Mouse (Mus musculus) hindbrain, embryonic 15.5 days (tissue): ENCODE data around the gene Gm13199. TPM values are rescaled to one million over a fixed set of nuclear protein-coding genes. Genes with fewer than 3 reads are reported as not detected.
A peak's percentile ranks its signal among the peaks of the same experiment; 100 is the strongest.

Source experiments
- ATAC-seq: fragments of 200-750 bp; cut with Nextera tagmentation; 2 replicates; pipeline ENCODE4 v1.8.0; 2017; ENCODE audit warnings: low read depth, moderate number of reproducible peaks, moderate TSS enrichment; ENCODE audit not compliant: low FRiP score
- H3K27ac ChIP-seq: fragments of 300-500 bp; sonication (generic); replicated peaks from 2 replicates; pipeline ENCODE4 v1.5.1; 2015; ENCODE audit warnings: mild to moderate bottlenecking, inconsistent platforms
- H3K27me3 ChIP-seq: fragments of 300-500 bp; sonication (generic); 2 replicates; pipeline ENCODE4 v1.6.1; 2015; ENCODE audit warnings: control low read depth, inconsistent platforms
- H3K36me3 ChIP-seq: fragments of 300-500 bp; sonication (generic); 2 replicates; pipeline ENCODE4 v1.6.1; 2015; ENCODE audit warnings: control low read depth, inconsistent platforms
- H3K4me1 ChIP-seq: fragments of 300-500 bp; sonication (generic); replicated peaks from 2 replicates; pipeline ENCODE4 v1.6.1; 2015; ENCODE audit warnings: control low read depth, inconsistent platforms
- H3K4me2 ChIP-seq: fragments of 300-500 bp; sonication (generic); 2 replicates; pipeline ENCODE4 v1.6.1; 2015; ENCODE audit warnings: moderate library complexity, mild to moderate bottlenecking, inconsistent platforms
- H3K4me3 ChIP-seq: fragments of 300-500 bp; sonication (generic); 2 replicates; pipeline ENCODE4 v1.5.1; 2015; ENCODE audit warnings: mild to moderate bottlenecking, inconsistent platforms
- H3K9ac ChIP-seq: fragments of 300-500 bp; sonication (generic); 2 replicates; pipeline ENCODE4 v1.6.1; 2015; ENCODE audit warnings: inconsistent platforms
- H3K9me3 ChIP-seq: fragments of 300-500 bp; sonication (generic); 2 replicates; pipeline ENCODE4 v1.6.1; 2016; ENCODE audit warnings: control low read depth, inconsistent platforms
- WGBS: fragments of 180-500 bp; shearing (Covaris S2); methylation state at CpG from one replicate; pipeline ENCODE4 v1.1.7; 2015; 5-methylcytosine and 5-hydroxymethylcytosine counted together
- polyA plus RNA-seq: library from polyadenylated mRNA; unstranded; fragments of >200 nt; fragmentation: Nextera tagmentation; extraction: Ambion mirVana; gene quantifications from 2 replicates; pipeline ENCODE4 v1.2.1, GENCODE M21; 2015

Gm13199 gene
- polyA plus RNA-seq, 1 experiment from 2014 or later, result 1.3 TPM

DNA sequence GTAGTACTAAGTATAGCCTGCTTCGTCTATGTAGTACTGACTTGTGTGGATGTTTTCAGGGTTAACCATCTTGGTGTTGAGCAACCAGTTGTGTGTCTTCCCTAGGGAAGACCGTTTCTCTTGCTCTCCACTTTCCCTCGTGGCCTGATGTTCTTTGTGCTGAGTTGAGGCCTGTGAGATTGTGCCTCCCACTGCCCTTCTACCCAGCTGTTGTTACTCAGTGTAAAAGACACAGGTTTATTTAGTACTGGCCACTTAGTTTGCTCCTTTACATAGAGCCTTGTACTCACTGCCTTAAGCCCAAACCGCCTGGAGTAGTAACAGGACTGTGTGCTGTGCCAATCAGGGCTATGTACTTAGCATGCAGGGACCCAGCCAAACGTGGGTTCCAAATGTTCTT lies 10.9 kb downstream of the Gm13199 start:
- Histone ChIP-seq H3K4me2 (no peak overlapping the region), H3K9me3 (no peaks in the 10 kb centered on the region), H3K36me3 (peaks cover 4% of the 10 kb centered on the region; the same call in 1 of the 2 replicates), H3K9ac (no peak overlapping the region), H3K4me3 (no peak overlapping the region), H3K4me1 (0 out of 2 replicates have a peak, but pooled peaks cover under 1% of the 10 kb centered on the region), H3K27ac (no peak overlapping the region), H3K27me3 (no peaks in the 10 kb centered on the region)
- 88% methylated on average over 5 of the region's 5 CpGs for WGBS
- ATAC-seq, result no peak

DNA sequence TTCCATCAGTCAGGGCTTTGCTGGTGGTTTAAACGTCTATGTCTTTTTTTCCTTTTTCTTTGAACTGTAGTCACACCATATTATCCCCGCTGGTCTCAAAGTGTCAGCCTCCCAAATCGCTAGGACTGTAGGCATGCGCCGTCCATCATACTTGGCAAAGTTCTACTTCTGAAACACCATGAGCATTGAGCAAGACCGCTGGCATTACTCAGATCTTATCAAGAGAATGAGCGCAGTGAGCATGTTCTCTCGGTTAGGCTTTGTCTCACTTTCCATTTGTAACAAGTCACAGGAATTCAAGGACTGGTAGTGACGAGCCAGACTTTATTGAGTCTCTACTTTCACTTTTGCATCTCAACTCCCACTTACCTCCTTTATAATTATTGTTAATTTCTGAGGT lies 11.6 kb downstream of the Gm13199 start:
- Histone ChIP-seq H3K27ac (no peak overlapping the region), H3K27me3 (no peaks in the 10 kb centered on the region), H3K36me3 (no peaks in the 10 kb centered on the region), H3K4me3 (no peak overlapping the region), H3K4me1 (peaks cover 8% of the 10 kb centered on the region), H3K4me2 (no peak overlapping the region), H3K9me3 (no peaks in the 10 kb centered on the region), H3K9ac (no peak overlapping the region)
- ATAC-seq, result no peak
- WGBS, result 93% methylated on average over 9 of the region's 9 CpGs

DNA sequence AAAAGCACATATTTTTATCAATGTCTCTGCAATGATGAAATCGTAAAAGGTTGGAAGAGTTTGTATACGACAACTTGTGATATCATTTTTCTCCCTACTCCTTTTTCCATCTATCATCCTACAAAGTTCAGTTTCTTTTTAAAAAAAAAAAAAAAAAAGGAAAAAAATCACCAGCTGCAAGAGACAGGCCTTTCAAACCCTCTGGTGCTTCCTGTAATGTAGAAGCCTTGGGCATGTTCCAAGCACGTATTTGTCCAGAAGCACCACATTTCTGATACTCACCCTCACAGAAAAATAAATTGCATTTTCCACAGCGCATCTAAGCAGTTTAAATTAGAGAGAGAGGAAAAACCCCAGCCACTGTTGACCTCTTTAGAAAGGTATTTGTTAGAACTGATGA lies 16.9 kb downstream of the Gm13199 start:
- no peaks in the 10 kb centered on the region for H3K27me3 ChIP-seq
- WGBS, result 37% methylated on average over 4 of the region's 4 CpGs

DNA sequence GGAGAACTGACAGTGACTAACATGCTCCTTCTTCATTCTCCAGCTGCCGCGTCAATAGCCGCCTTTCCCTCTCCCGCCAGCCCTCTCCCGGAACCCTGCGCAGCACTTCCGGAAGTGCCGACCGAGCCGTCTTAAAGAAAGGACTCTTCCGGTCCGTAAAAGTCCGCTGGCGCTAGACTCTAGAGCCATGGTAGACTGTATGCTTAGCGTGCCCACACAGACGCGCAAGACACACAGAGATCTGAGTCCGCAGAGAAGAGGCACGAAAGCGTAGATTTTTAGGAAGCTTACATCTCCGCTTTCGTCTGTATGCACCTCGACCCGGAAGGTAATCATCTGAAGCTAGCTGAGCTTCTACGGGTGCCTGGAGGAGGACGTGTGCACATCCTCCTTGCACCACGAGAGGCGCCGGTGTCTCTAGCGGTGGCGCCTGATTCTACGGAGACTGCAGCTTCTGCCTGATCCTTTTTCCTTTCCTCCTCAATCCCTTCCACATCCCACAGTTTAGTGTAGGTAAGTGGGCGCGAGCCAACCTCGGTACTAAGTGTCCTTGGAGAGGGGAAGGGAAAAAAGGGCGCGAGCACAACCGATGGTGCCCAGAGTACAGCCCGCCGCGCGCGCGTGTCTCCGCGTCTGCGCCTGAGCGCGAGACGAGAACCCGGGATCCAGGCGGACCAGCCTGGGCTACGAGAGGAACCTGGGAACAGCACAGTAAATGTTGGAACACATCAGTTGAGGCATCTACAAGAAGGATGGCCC lies 17.7 kb downstream of the Gm13199 start, which contains the start of the genes Nudt5 and Cdc123:
Nudt5 (plus strand) TSS at position 147 of the 759 bp plus-strand sequence.
Cdc123 (minus strand) TSS at position 292 of the 759 bp plus-strand sequence.
- peak within 1 kb of the TSS; percentile 73 for H3K4me3 ChIP-seq
- H3K4me1 ChIP-seq, result peaks cover 22% of the 10 kb centered on the region
- H3K9me3 ChIP-seq, result no peaks in the 10 kb centered on the region
- H3K4me2 ChIP-seq, result peak within 1 kb of the TSS; percentile 63
- no peaks in the 10 kb centered on the region for H3K27me3 ChIP-seq
- ATAC-seq, result peak; percentile 97
- H3K36me3 ChIP-seq, result peaks cover 18% of the 10 kb centered on the region
- peak within 1 kb of the TSS; percentile 72 for H3K9ac ChIP-seq
- peak within 1 kb of the TSS; percentile 94 for H3K27ac ChIP-seq
- under 1% methylated on average over 53 of the region's 53 CpGs for WGBS

More for the DNA sequence above, 16.9 kb downstream of the Gm13199 start:
- H3K9ac ChIP-seq, result peak overlapping the region; percentile 72
- peaks cover 22% of the 10 kb centered on the region for H3K4me1 ChIP-seq
- H3K4me2 ChIP-seq, result peak overlapping the region; percentile 53
- H3K27ac ChIP-seq, result no peak overlapping the region
- peak overlapping the region; percentile 73 for H3K4me3 ChIP-seq
- no peaks in the 10 kb centered on the region for H3K9me3 ChIP-seq
- ATAC-seq, result no peak
- peaks cover 10% of the 10 kb centered on the region for H3K36me3 ChIP-seq

DNA sequence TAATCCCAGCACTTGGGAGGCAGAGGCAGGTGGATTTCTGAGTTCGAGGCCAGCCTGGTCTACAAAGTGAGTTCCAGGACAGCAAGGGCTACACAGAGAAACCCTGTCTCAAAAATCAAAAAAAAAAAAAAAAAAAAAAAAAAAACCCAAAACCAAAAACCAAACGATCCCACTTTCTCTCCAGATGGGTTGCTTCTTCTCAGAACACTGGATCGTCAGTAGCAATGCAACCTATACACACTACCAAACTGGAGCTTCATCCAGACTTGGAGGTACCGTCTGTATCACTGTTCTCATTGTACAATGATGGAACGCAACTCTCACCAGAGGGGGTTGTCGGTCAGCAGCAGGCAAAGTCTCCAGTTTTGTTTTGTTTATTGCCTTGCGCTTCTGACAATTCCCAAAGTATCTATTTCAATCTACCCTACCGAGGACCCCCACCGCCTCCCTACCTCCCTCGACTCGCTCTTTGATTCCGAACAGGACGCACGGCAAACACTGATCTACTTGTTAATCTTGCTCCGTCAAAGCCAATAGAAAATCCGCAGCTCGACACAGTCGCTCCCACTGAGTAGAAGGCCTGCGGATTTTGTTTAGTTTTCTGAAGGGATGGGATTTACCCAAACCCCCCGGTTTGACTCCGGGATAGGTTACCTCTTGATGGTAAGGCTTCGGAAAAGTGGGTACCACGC lies 18.4 kb downstream of the Gm13199 start:
- H3K27ac ChIP-seq, result peak overlapping the region; percentile 94
- WGBS, result 5% methylated on average over 23 of the region's 23 CpGs

DNA sequence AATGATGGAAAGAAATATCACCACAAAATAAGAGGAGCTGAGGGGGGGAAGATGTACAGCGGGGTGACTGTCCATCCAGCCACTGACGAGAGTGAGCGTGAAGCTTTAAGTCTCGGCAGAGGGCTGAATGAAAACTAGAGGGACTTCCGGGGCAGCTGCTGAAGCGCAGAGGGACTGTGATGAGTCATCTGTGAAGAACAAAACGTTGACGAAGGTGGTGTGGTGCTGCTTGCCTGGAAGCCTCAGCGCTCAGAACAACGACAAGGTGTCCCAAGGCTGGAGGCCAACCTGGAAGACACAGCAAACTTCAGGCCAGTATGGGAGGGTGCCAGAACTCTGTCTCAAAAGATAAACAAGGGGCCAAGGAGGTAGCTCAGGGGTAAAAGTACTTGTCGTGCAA lies 21.9 kb downstream of the Gm13199 start:
- no peak for ATAC-seq
- WGBS, result 96% methylated on average over 11 of the region's 11 CpGs
- Histone ChIP-seq H3K4me3 (no peak overlapping the region), H3K27ac (no peak overlapping the region), H3K9me3 (no peaks in the 10 kb centered on the region), H3K4me1 (peaks cover 11% of the 10 kb centered on the region), H3K36me3 (peaks cover 52% of the 10 kb centered on the region), H3K27me3 (no peaks in the 10 kb centered on the region), H3K4me2 (no peak overlapping the region), H3K9ac (no peak overlapping the region)

More for the DNA sequence above, 18.4 kb downstream of the Gm13199 start:
- no peaks in the 10 kb centered on the region for H3K27me3 ChIP-seq
- H3K9me3 ChIP-seq, result no peaks in the 10 kb centered on the region
- ATAC-seq, result peak; percentile 55
- peaks cover 25% of the 10 kb centered on the region for H3K36me3 ChIP-seq
- H3K9ac ChIP-seq, result peak overlapping the region; percentile 72
- H3K4me2 ChIP-seq, result peak overlapping the region; percentile 63
- peak overlapping the region; percentile 73 for H3K4me3 ChIP-seq
- H3K4me1 ChIP-seq, result peaks cover 22% of the 10 kb centered on the region

DNA sequence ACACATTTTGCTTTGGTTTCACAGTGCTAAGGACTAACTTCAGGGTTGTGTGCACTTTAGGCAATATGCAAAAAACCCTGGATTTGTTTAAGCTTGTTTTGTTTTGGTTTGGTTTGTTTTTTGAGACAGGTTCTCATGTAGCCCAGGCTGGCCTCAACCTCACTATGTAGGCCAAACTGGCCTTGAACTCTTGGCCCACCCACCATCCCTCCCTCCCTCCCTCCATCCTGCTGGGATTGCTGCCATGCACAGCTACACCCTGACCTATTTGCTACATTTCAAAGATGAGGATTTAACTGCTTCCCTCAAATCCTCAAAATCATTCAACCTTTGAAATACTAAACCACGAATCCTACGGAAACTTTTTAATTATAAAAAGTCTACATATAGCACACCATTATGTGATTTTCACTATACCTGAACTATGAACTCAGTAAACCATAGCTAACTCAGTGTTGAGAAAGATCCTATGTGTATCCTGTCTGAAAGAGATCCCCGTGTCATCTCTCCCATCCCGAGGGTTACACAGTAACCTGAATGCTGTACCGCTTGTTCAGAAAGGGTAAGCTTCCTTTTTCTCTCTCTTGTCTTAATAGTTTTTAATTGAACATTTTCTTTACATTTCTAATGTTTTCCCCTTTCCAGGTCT lies 37.3 kb downstream of the Gm13199 start:
- peaks cover 26% of the 10 kb centered on the region for H3K36me3 ChIP-seq

DNA sequence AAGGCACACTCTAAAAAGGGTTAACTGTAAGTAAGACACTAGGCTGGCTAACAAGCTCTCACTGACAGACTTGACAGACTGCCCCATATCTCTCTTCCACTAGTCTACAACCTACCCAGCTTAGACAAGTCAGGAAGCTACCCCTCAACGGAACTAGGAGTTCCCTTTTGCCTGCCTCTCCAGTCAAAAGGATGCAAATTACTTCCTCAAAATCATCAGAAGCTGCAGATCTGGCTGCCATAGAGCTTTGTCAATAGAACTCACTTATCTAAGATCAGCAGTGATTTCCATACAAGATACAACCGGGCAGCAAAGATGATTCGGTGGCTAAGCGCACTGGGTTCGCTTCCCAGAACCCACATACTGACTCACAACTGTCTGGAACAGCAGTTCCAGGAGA lies 38.0 kb downstream of the Gm13199 start:
- WGBS, result 91% methylated on average over 5 of the region's 5 CpGs

More for the DNA sequence above, 37.3 kb downstream of the Gm13199 start:
- Histone ChIP-seq H3K9ac (no peak overlapping the region), H3K4me2 (no peak overlapping the region), H3K4me1 (no peaks in the 10 kb centered on the region), H3K27me3 (no peaks in the 10 kb centered on the region), H3K9me3 (no peaks in the 10 kb centered on the region), H3K27ac (no peak overlapping the region), H3K4me3 (no peak overlapping the region)
- ATAC-seq, result no peak
- WGBS, result 95% methylated on average over 5 of the region's 5 CpGs

DNA sequence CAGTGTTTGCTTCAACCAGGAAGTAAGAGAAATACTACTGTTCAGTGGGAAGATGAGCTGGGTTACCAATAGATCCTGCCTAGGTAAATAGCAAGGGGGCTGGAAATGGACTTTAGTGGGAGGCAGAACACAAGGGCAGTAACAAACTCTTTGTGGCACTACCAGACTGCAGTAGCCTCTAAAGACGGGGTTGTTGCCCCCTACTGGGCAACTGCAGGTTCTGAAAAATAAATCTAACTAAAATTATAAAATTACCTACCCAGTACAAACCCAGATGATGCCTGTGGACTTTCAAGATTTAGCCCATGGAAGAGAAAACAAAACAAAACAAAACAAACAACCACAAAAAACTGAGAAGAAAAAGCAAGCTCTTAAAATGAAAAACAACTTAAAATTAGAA lies 38.5 kb downstream of the Gm13199 start:
- Histone ChIP-seq H3K36me3 (peaks cover 32% of the 10 kb centered on the region), H3K27ac (no peak overlapping the region), H3K9ac (no peak overlapping the region), H3K4me2 (no peak overlapping the region), H3K4me3 (no peak overlapping the region), H3K9me3 (no peaks in the 10 kb centered on the region), H3K4me1 (no peaks in the 10 kb centered on the region), H3K27me3 (no peaks in the 10 kb centered on the region)
- 21% methylated on average over 1 of the region's 1 CpGs for WGBS
- ATAC-seq, result no peak

More for the DNA sequence above, 38.0 kb downstream of the Gm13199 start:
- Histone ChIP-seq H3K4me3 (no peak overlapping the region), H3K27me3 (no peaks in the 10 kb centered on the region), H3K9ac (no peak overlapping the region), H3K27ac (no peak overlapping the region), H3K4me2 (no peak overlapping the region), H3K36me3 (peaks cover 27% of the 10 kb centered on the region), H3K4me1 (no peaks in the 10 kb centered on the region), H3K9me3 (no peaks in the 10 kb centered on the region)
- no peak for ATAC-seq

DNA sequence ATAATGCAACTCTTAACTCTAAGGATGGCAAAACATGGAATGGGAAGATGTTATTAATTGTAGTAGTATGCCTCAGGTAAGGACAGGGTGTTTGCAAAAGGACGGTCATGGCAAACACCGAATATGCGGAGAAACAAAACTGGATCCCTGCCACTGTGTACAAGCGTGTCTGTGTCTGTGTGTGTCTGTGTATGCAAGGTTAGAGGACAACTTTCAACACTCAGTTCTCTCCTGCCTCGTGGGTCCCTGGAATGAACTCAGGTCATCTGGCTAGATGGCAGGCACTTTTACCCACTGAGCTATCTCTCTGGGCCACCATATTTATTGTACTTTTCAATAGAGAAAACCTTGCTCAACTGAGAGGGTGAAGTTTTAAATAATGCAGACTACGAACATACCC lies 40.3 kb downstream of the Gm13199 start:
- no peak for ATAC-seq

DNA sequence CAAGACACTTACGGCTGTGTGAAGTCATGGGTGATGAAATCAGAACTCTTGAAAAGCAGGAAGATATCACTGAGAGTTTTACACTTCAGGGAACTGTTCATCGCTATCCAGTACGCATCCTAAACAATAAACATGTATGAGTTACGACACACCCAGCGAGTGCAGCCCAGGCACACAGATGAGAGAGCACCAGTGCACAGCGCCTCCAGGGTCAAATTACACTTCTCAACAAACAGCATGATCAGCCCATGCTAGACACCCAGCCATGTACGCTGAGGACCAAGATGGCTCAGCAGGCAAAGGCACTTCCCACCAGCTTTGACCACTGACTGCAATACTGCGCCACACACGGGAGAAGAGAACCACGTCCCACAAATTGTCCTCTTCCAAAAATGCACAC lies 41.5 kb downstream of the Gm13199 start:
- ATAC-seq, result no peak
- Histone ChIP-seq H3K9me3 (no peaks in the 10 kb centered on the region), H3K27ac (no peak overlapping the region), H3K4me2 (no peak overlapping the region), H3K9ac (no peak overlapping the region), H3K4me1 (no peaks in the 10 kb centered on the region), H3K4me3 (no peak overlapping the region), H3K27me3 (no peaks in the 10 kb centered on the region), H3K36me3 (peaks cover 35% of the 10 kb centered on the region)
- 88% methylated on average over 10 of the region's 10 CpGs for WGBS

More for the DNA sequence above, 40.3 kb downstream of the Gm13199 start:
- 96% methylated on average over 6 of the region's 6 CpGs for WGBS
- no peak overlapping the region for H3K4me3 ChIP-seq
- no peaks in the 10 kb centered on the region for H3K9me3 ChIP-seq
- H3K9ac ChIP-seq, result no peak overlapping the region
- no peaks in the 10 kb centered on the region for H3K27me3 ChIP-seq
- H3K27ac ChIP-seq, result no peak overlapping the region
- no peaks in the 10 kb centered on the region for H3K4me1 ChIP-seq
- H3K36me3 ChIP-seq, result peaks cover 42% of the 10 kb centered on the region
- H3K4me2 ChIP-seq, result no peak overlapping the region
